Mouse (Mus musculus) megakaryocyte, embryonic 14.5 days (primary cell): ENCODE measurements around the gene Fbxl20. TPM values are rescaled to one million over a fixed set of nuclear protein-coding genes. Genes with fewer than 3 reads are reported as not detected.

Source experiments
- H3K27me3 ChIP-seq: replicated peaks from 2 replicates; pipeline ENCODE3; 2012; ENCODE audit warnings: inconsistent platforms
- H3K36me3 ChIP-seq: replicated peaks from 2 replicates; pipeline ENCODE3; 2012; ENCODE audit warnings: low read length, inconsistent platforms, mixed read lengths
- H3K4me1 ChIP-seq: 2 replicates; pipeline ENCODE4 v1.6.1; 2012; ENCODE audit warnings: inconsistent platforms
- H3K4me3 ChIP-seq: replicated peaks from 2 replicates; pipeline ENCODE3; 2012; ENCODE audit warnings: moderate library complexity, mild to moderate bottlenecking, inconsistent platforms
- H3K9me3 ChIP-seq: 2 replicates; pipeline ENCODE4 v1.6.1; 2012; ENCODE audit warnings: inconsistent platforms
- FLI1 ChIP-seq: IDR thresholded peaks from 2 replicates; pipeline ENCODE4 v1.6.1; 2012; ENCODE audit warnings: low read length, inconsistent platforms, mixed read lengths
- GATA1 ChIP-seq: IDR thresholded peaks from 3 replicates; pipeline ENCODE4 v1.6.1; 2012; ENCODE audit warnings: mixed read lengths, low read length, inconsistent platforms, borderline replicate concordance
- polyA plus RNA-seq: library from polyadenylated mRNA; stranded (reverse); fragments of >175 nt; gene quantifications from 2 replicates; pipeline ENCODE4 v1.2.3, GENCODE M21; 2012; ENCODE audit warnings: low replicate concordance; ENCODE audit not compliant: insufficient read depth

Gene Fbxl20
- polyA plus RNA-seq, 1 experiment, result 4.7 TPM

GRCm38 (mm10) chr11:98148551-98149301, 1.5 kb downstream of the Fbxl20 start:
- Histone ChIP-seq H3K36me3 (peaks cover 26% of the 10 kb centered on the region), H3K9me3 (no peaks in the 10 kb centered on the region), H3K4me3 (peak overlapping the region; percentile 100), H3K4me1 (peaks cover 37% of the 10 kb centered on the region), H3K27me3 (no peaks in the 10 kb centered on the region)
- no peak for TF ChIP-seq GATA1
- no peak for TF ChIP-seq FLI1

- no peaks in the 10 kb centered on the region for H3K9me3 ChIP-seq
- H3K4me1 ChIP-seq, result peaks cover 34% of the 10 kb centered on the region
- H3K4me3 ChIP-seq, result no peak overlapping the region
- TF ChIP-seq FLI1, result no peak
- TF ChIP-seq GATA1, result no peak
- H3K27me3 ChIP-seq, result no peaks in the 10 kb centered on the region
- H3K36me3 ChIP-seq, result peaks cover 35% of the 10 kb centered on the region
Observed at GRCm38 (mm10) chr11:98145856-98146255, 4.3 kb downstream of the Fbxl20 start.

GRCm38 (mm10) chr11:98142545-98142944, 7.7 kb downstream of the Fbxl20 start:
- Histone ChIP-seq H3K4me1 (peaks cover 44% of the 10 kb centered on the region), H3K4me3 (no peak overlapping the region), H3K36me3 (peaks cover 54% of the 10 kb centered on the region), H3K9me3 (no peaks in the 10 kb centered on the region), H3K27me3 (no peaks in the 10 kb centered on the region)
- TF ChIP-seq FLI1, result no peak
- TF ChIP-seq GATA1, result no peak

- Histone ChIP-seq H3K4me3 (no peak overlapping the region), H3K4me1 (peaks cover 26% of the 10 kb centered on the region), H3K36me3 (peaks cover 43% of the 10 kb centered on the region), H3K9me3 (no peaks in the 10 kb centered on the region), H3K27me3 (no peaks in the 10 kb centered on the region)
- TF ChIP-seq GATA1 (no peak), FLI1 (no peak)
Observed at GRCm38 (mm10) chr11:98138894-98139293, 11.3 kb downstream of the Fbxl20 start.

- no peak overlapping the region for H3K4me3 ChIP-seq
- H3K36me3 ChIP-seq, result peaks cover 39% of the 10 kb centered on the region
- no peaks in the 10 kb centered on the region for H3K27me3 ChIP-seq
- TF ChIP-seq GATA1 (no peak), FLI1 (no peak)
- peaks cover 26% of the 10 kb centered on the region for H3K4me1 ChIP-seq
- no peaks in the 10 kb centered on the region for H3K9me3 ChIP-seq
Observed at GRCm38 (mm10) chr11:98137836-98138235, 12.4 kb downstream of the Fbxl20 start.

- Histone ChIP-seq H3K4me3 (no peak overlapping the region), H3K4me1 (peaks cover 24% of the 10 kb centered on the region), H3K9me3 (no peaks in the 10 kb centered on the region), H3K36me3 (peaks cover 26% of the 10 kb centered on the region), H3K27me3 (no peaks in the 10 kb centered on the region)
- TF ChIP-seq GATA1 (no peak), FLI1 (no peak)
Observed at GRCm38 (mm10) chr11:98134951-98135350, 15.3 kb downstream of the Fbxl20 start.

GRCm38 (mm10) chr11:98123424-98123823, 26.8 kb downstream of the Fbxl20 start:
- Histone ChIP-seq H3K36me3 (peaks cover 88% of the 10 kb centered on the region), H3K4me3 (no peak overlapping the region), H3K4me1 (peaks cover 11% of the 10 kb centered on the region), H3K27me3 (no peaks in the 10 kb centered on the region), H3K9me3 (no peaks in the 10 kb centered on the region)
- TF ChIP-seq FLI1 (no peak), GATA1 (no peak)

- no peaks in the 10 kb centered on the region for H3K9me3 ChIP-seq
- H3K36me3 ChIP-seq, result peaks cover 83% of the 10 kb centered on the region
- H3K4me3 ChIP-seq, result no peak overlapping the region
- H3K4me1 ChIP-seq, result peaks cover 17% of the 10 kb centered on the region
- H3K27me3 ChIP-seq, result no peaks in the 10 kb centered on the region
- TF ChIP-seq GATA1 (no peak), FLI1 (no peak)
Observed at GRCm38 (mm10) chr11:98114363-98114762, 35.8 kb downstream of the Fbxl20 start.

- H3K36me3 ChIP-seq, result peaks cover 84% of the 10 kb centered on the region
Observed at GRCm38 (mm10) chr11:98113504-98113903, 36.7 kb downstream of the Fbxl20 start.

GRCm38 (mm10) chr11:98109706-98110105, 40.5 kb downstream of the Fbxl20 start:
- no peaks in the 10 kb centered on the region for H3K9me3 ChIP-seq
- H3K27me3 ChIP-seq, result no peaks in the 10 kb centered on the region
- no peak overlapping the region for H3K4me3 ChIP-seq
- no peak for TF ChIP-seq GATA1
- no peak for TF ChIP-seq FLI1
- peaks cover 2% of the 10 kb centered on the region; the same call in 1 of the 2 replicates for H3K4me1 ChIP-seq
- peaks cover 96% of the 10 kb centered on the region for H3K36me3 ChIP-seq

More at GRCm38 (mm10) chr11:98113504-98113903, 36.7 kb downstream of the Fbxl20 start:
- Histone ChIP-seq H3K4me3 (no peak overlapping the region), H3K4me1 (peaks cover 13% of the 10 kb centered on the region), H3K27me3 (no peaks in the 10 kb centered on the region), H3K9me3 (no peaks in the 10 kb centered on the region)
- TF ChIP-seq FLI1 (no peak), GATA1 (no peak)
